Mouse (Mus musculus) kidney, postnatal 10 days (tissue): Measurements from ENCODE around the gene Txndc15.
A peak's percentile ranks its signal among the peaks of the same experiment; 100 is the strongest.
"Not testable (repeated sequence)": the region's sequence is repeated elsewhere in the genome, so short reads cannot be mapped to it uniquely, and the experiment has no call there.

ENCODE experiments used
- DNase-seq: peaks from one replicate; pipeline ENCODE4 v3.0.0; 2021; ENCODE audit warnings: mixed read lengths

Txndc15 gene

DNA sequence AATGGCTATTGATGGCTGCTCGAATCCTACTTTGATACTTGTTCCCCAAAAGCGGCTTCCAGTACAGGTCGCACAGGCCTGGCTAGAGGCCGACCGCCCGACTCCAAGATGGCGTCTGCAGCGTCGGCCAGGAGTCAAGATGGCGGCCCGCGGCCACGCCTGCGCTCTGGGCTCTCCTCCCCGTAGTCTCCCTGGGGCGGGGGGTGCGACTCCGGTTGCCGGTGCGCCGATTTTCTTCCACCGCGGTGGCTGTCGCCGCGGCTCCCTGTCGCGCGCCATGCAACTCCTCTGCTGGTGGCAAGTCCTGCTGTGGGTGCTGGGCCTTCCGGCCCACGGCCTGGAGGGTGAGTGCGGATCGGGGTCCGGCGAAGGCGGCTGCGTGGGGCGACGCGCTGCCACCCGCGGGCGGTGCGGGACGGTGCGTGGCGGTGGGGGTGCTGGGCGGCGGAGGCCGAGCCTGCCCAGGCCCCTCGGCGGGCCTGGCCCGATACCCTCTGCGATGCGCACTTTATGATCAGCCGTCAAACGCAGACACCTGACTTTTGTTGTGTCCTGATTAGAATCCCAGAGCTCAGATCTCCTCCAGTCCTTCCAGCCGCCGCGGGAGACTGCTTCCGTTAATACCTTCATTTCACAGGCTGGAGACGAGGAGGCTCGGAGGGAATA, at the start of gene Txndc15:
Gene Txndc15, plus strand, starts transcription at position 150 of the 666 bp plus-strand sequence.
- peak; percentile 92 for DNase-seq

GRCm38 (mm10) chr13:55668550-55668949, 45.9 kb upstream of the Txndc15 start:
- peak; percentile 73 for DNase-seq

GRCm38 (mm10) chr13:55672711-55673110, 41.7 kb upstream of the Txndc15 start:
- DNase-seq = no peak

DNA sequence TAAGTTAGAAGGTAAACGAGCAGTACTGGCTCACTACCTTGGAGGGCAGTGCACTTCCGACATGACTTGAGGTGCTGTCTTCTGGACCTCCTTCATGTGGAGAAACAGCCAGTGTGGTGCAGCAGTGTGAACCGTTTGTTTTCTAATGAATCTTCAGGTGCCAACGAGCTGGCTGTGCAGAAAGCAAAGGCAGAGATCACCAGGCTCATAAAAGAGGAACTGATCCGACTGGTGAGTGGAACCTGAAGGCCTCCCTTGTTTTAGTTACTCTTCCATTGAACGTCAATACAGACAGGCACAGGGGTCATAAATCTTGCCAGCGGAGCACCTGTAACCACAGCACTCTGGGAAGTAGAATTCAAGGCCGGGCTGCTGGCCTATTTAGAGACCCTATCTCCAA, 37.1 kb upstream of the Txndc15 start:
- DNase-seq = no peak

DNA sequence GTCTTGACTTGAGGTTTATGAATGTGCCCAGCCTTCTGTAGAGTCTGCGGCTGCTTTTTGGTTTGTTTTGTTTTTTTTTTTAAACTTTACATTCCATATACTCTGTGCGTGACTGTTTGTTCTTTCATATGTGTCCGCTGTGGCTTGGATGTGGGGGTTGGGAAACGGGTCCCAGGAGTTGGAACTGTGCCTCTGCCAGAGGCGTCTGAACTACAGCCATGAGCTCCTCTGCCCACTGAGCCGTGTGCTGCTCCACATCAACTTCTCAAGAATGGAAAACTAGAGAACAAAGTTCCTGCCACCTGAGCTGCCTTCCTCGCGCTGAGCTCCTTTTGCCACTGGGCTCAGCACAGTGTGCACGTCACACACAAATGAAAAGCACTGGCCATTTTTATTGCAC, 32.2 kb upstream of the Txndc15 start:
- DNase-seq = peak; percentile 24

GRCm38 (mm10) chr13:55683581-55683980, 30.9 kb upstream of the Txndc15 start:
- DNase-seq = no peak

DNA sequence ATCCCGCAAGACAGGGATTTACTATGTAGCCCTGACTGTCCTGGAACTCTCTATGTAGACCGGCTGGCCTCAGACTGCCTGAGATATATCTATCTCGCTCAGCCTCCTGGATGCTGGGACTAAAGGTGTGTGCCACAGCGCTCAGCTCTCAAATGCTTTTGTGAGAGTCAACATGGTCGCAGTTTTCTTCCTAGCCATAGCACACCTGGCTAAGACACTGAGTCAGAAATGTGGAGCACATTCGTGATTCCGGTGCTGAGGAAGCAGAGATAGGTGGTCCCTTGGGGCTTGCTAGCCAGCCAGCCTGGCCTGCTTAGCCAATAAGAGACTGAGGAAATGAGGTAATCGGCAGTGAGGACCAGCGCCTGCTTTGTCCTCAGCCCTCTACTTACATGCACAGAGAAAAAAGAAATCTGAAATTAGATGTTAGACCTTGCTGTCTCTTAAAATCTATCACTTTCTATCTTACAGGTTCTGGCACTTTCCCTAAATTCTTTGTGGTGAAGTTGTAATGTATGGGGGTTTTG, 28.3 kb upstream of the Txndc15 start:
- no peak for DNase-seq

DNA sequence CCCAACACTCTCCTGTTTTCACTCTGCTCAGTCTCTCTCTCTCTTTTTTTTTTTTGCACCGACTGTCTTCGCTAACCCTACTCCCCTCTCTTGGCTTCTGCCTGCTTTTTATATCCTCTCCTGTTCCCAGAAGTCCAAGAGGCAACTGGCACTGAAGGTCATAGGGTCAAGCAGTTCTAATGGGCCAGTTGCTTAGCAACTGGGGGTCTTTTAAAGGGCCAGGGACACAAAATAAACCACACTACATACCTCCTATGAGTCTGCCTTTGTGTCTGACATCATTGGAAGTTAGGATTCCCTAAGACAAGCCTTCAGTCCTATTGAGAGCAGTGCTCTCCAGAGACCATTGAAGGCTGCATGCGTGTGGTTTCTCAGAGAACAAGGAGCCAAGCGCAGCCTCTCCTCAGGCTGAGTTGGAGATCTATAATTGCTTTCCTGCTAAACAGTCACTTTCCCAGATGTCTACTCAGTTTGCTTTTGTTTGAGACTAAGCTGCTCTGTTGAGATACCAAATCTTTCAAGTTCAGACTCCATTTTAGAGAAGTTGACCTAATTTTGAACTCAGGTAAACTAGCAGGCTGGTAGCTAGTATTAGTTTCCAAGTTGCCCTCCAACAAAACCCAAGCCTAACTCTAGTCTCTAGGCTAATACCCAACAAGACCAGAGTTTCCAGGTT, 26.4 kb upstream of the Txndc15 start:
- DNase-seq = no peak

DNA sequence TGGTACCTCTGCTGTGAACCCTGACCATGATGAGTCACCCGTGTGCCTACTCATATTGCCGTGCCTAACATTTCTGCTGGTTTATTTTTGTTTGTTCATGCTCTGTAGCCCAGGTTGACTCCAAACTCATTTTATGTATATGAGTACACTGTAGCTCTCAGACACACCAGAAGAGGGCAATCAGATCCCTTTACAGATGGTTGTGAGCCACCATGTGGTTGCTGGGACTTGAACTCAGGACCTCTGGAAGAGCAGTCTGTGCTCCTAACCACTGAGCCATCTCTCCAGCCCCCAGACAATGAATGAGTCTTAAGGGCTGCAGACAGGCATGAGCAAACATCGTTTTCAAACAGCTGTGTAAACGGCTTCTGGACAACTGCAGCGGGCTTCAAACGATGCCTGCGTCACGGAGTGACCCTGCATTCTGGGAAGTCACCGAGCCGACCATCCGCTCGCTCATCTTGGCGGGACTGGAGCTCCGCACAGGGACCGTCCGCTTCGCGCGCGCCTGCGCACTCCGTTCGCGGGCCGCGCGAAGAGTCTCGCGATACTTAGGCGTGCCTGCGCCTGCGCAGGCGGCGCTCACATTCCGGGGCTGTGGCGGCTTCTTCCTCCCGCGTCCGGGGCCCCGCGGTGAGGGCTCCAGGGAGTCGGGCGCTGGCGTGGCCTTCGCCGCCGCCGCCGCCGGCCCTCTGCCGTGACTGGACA, 21.8 kb upstream of the Txndc15 start, which contains the start of gene B230219D22Rik:
Gene B230219D22Rik, plus strand, starts transcription at position 590 of the 708 bp plus-strand sequence.
- peak; percentile 95 for DNase-seq

GRCm38 (mm10) chr13:55693243-55693721, 21.2 kb upstream of the Txndc15 start:
- DNase-seq = peak; percentile 71

DNA sequence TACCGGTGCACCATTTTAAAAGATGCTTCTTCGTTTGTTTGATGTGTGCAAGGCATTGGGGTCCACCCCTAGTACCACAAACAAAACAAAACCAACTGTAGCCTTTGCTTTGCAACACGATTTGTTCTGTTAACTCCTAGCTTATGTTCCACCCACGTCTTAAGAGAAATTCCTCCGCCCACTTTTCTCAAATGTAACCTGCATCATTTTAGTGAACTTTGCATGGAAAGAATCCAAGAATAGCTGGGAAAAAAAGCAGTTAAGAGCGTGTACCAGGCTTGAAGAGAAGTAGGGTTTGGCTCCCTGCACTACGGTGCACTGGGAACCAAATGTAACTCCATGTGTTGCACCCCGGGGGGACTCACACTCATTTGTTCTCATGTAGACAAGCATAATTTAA, 20.3 kb upstream of the Txndc15 start:
- no peak for DNase-seq

GRCm38 (mm10) chr13:55695989-55696388, 18.5 kb upstream of the Txndc15 start:
- not testable (repeated sequence) for DNase-seq

DNA sequence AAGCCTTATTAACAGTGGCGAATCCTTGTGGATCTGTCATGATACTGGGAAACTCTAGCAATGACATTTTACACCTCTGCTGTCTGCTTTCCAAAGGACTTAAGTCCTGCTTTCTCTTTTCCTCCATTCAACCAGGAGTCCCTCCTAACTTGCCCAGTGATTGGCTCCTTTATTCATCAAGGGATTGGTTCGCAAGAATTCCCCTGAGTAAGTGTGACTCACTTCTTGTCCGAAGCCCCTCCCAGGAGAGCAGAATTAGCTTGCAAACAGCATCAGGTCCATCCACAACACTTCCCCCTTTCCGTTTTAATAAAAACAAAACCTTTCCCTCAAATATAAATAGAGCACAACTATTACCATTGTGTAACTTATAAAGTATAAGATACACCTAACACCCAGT, 10.1 kb upstream of the Txndc15 start:
- no peak for DNase-seq

- no peak for DNase-seq
Observed at GRCm38 (mm10) chr13:55712846-55713245, 1.6 kb upstream of the Txndc15 start.

DNA sequence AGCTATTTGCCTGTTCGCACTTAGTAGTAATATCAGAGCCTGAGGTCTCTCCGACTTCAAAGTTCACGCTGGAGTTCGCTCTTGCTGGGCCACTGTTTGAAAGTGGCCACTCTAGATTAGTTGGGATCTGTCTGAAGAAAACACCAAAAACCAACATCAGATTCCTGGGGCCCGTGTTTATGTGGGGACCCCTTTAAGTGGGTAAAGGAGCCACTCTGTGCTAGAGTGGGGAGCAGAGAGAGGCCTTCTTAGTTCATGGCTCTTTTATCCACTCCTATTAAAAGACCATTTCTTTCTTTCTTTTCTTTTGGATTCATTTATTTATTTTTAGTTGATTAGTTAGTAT, 690 bp downstream of the Txndc15 start:
- no peak for DNase-seq

- DNase-seq = no peak
Observed at GRCm38 (mm10) chr13:55715908-55716510, 1.6 kb downstream of the Txndc15 start.

DNA sequence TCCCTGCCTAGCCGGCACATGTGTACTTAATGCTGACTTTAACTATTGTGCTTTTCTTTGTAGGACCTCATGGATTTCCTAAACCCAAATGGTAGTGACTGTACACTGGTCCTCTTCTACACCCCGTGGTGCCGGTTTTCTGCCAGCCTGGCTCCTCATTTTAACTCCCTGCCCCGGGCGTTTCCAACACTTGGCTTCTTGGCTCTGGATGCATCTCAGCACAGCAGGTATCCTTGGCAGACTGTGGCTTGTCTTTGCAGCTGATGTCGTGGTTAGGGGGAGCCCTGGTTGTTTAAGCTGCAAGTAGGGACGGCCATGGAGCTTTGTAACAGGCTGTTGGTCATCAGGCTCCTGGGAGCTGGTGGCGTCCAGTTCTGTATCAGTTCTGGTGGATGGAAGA, 7.1 kb downstream of the Txndc15 start:
- DNase-seq = no peak

- no peak for DNase-seq
Observed at GRCm38 (mm10) chr13:55721995-55722394, 7.5 kb downstream of the Txndc15 start.

DNA sequence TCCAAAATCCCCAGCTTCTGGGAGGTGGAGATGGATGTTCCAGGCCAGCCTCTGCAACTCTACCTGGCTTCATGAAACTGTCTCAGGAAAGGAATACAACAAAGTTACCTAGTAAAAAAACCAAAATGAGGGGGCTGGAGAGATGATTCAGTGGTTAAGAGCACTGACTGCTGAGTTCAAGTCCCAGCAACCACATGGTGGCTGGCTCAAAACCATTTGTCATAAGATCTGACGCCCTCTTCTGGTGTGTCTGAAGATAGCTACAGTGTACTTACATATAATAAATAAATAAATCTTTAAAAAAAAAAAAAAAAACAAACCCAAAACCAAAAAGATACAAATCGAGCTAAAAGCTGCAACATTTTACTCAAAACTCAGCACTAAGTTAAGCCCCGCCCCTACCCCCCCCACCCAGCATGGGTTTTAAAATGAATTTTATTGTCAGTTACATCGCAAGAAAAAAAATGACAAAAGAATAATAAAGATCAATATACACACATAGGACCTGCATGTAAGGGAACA, 12.2 kb downstream of the Txndc15 start:
- DNase-seq = peak; percentile 26

DNA sequence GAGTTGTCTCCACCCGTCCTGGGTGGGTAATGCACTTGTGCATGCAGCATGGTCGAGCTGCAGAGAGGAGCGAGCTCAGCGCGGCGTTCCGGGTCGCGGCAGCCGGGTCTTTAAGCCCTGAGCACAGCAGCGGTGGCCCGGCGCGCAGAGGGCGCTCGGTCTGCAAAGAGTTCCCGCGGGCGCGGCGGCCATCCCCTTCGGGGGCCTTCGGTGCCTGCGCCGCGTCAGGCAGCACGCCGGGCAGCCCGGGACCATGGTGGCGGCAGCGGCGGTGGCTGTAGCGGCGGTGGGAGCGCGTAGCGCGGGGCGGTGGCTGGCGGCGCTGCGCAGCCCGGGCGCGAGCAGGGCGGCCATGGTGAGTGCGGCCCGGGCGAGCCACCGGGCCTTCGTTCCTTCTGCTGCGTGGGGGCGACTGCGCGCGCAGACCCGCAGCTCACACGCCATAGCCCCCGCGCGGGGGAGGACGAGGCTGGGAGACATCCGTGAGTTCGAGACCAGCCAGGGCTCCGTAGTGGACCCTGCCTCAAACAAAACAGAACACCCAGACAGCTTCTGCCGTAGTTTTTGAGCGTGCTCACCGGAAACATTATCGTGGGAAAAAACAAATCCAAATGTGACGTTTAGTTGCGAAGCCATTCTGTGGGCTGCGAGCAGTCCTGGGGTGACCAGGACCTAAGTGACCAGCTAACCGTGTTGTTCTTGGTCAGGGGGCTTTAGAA, 12.8 kb downstream of the Txndc15 start, which contains the start of gene Pcbd2:
Gene Pcbd2, plus strand, starts transcription at position 249 of the 719 bp plus-strand sequence.
- peak; percentile 93 for DNase-seq

DNA sequence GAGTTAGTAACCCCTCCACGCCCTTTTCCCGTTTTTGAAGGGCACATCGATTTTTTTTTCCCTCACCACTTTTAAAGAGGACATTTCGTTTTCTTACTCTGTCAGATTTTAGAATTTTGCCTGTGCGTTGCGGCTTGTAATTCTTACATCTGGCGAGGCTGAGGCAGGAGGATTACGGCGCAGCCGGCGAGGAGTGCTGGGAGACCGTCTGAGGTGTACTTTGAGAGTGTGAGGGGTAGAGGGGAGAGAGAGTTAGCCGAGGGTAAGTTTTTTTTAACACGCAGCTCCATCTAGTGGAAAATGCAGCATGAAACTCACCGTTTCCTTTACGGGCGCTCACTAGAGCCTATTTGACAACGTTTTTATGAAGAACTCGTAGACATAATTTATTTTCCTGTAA, 13.4 kb downstream of the Txndc15 start:
- peak; percentile 75 for DNase-seq

DNA sequence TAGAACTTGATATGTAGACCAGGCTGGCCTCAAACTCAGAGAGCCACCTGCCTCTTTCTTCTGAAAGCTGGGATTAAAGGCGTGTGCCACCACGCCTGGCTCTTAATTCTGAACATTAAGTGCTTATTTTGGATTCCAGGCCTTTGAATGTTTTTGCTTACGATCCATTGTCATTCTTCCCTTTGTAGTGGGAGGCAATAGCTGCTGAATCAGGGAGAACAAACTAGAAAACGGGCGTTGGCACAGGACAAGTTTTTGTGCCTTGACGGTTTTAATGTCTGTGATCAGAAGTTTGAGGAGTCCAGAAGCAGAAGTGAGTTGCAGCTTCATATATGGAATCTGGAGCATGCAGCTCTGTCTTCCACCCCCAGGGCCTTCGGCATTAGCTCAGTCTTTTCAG, 16.3 kb downstream of the Txndc15 start:
- no peak for DNase-seq
